Mouse (Mus musculus): ENCODE data around the gene Snu13. TPM values are rescaled to one million over a fixed set of nuclear protein-coding genes. Genes with fewer than 3 reads are reported as not detected.

Snu13 gene
- polyA plus RNA-seq, 2 experiments, result 155 to 280 TPM

DNA sequence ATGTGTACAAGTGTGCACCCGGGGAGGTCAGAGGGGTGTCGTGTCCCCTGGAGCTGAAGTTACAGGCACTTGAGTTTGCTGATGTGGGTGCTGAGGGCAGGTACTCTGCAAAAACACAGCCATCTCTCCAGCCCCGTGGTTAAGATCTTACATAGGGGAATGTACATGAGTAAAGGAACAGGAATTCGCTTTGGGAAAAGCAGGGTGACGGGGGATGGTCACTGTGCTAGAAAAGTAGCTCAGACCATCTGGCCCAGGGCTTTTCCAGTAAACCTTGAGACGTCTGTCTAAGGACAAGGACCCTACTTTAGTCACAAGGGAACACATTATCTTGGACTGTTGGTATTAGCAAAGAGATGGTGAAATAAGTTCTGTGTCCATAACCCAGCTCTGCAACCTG is 35.5 kb downstream of the Snu13 start:
- no peak for TF ChIP-seq POLR2A (IDR thresholded peaks at IDR 0.05; ENCODE audit: borderline replicate concordance, extremely low read depth, insufficient read depth, insufficient read length)
- Histone ChIP-seq H3K4me1 (ENCODE audit: control insufficient read depth, insufficient read depth, low read length) (peaks cover 9% of the 10 kb centered on the region; the same call in 1 of the 2 replicates), H3K27ac (replicated peaks; ENCODE audit: low read depth, low read length) (no peak overlapping the region), H3K9me3 (ENCODE audit: control insufficient read depth, low read length) (no peaks in the 10 kb centered on the region), H3K9ac (ENCODE audit: low read depth, low read length, severe bottlenecking) (no peak overlapping the region), H3K4me2 (replicated peaks; ENCODE audit: low read depth, low read length, severe bottlenecking) (no peak overlapping the region), H3K4me3 (replicated peaks; ENCODE audit: low read length) (no peak overlapping the region), H3K27me3 (ENCODE audit: control insufficient read depth, insufficient read depth, low read length) (no peaks in the 10 kb centered on the region), H3K36me3 (ENCODE audit: control insufficient read depth, insufficient read depth, low read length) (0 out of 2 replicates have a peak, but pooled peaks cover 6% of the 10 kb centered on the region)
- ATAC-seq (ENCODE audit: low FRiP score, low read depth) (no peak), DNase-seq (ENCODE audit: low spot score) (no peak)
- 87% methylated on average over 6 of the region's 6 CpGs for WGBS

- DNase-seq (ENCODE audit: low spot score) (no peak), ATAC-seq (ENCODE audit: low FRiP score, low read depth) (no peak)
- Histone ChIP-seq H3K4me2 (replicated peaks; ENCODE audit: low read depth, low read length, severe bottlenecking) (no peak overlapping the region), H3K4me3 (replicated peaks; ENCODE audit: low read length) (no peak overlapping the region), H3K27ac (replicated peaks; ENCODE audit: low read depth, low read length) (no peak overlapping the region), H3K36me3 (ENCODE audit: control insufficient read depth, insufficient read depth, low read length) (peaks cover 20% of the 10 kb centered on the region), H3K27me3 (ENCODE audit: control insufficient read depth, insufficient read depth, low read length) (no peaks in the 10 kb centered on the region), H3K9me3 (ENCODE audit: control insufficient read depth, low read length) (no peaks in the 10 kb centered on the region), H3K9ac (ENCODE audit: low read depth, low read length, severe bottlenecking) (no peak overlapping the region), H3K4me1 (ENCODE audit: control insufficient read depth, insufficient read depth, low read length) (no peaks in the 10 kb centered on the region)
- WGBS, result 91% methylated on average over 8 of the region's 8 CpGs
- TF ChIP-seq POLR2A (IDR thresholded peaks at IDR 0.05; ENCODE audit: borderline replicate concordance, extremely low read depth, insufficient read depth, insufficient read length), result no peak
Observed at GRCm38 (mm10) chr15:82004257-82004656, 43.1 kb downstream of the Snu13 start.

DNA sequence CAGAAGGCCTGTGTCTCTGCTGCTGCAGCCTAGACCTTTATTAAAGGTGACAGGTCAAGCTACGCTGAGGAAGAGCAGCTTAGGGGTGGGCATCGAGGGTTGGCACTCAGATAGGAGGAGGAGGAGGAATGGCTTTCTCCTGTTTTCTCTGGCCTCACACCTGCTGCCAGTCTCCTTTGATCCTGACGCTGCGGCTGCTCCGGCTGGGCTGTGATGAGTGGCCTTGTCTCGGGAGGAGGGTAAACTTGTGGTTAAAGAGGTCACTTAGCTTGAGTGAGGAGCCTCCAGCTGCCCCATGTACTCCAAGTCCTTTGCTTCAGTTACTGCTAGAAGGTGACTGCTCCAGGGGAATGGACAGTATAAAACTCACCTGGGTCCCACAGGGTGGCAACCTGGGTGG is 53.4 kb downstream of the Snu13 start:
- Histone ChIP-seq H3K36me3 (ENCODE audit: control insufficient read depth, insufficient read depth, low read length) (peaks cover 55% of the 10 kb centered on the region), H3K4me3 (replicated peaks; ENCODE audit: low read length) (no peak overlapping the region), H3K27ac (replicated peaks; ENCODE audit: low read depth, low read length) (no peak overlapping the region), H3K9me3 (ENCODE audit: control insufficient read depth, low read length) (no peaks in the 10 kb centered on the region), H3K9ac (ENCODE audit: low read depth, low read length, severe bottlenecking) (no peak overlapping the region), H3K4me2 (replicated peaks; ENCODE audit: low read depth, low read length, severe bottlenecking) (no peak overlapping the region), H3K27me3 (ENCODE audit: control insufficient read depth, insufficient read depth, low read length) (no peaks in the 10 kb centered on the region), H3K4me1 (ENCODE audit: control insufficient read depth, insufficient read depth, low read length) (no peaks in the 10 kb centered on the region)
- WGBS, result 69% methylated on average over 6 of the region's 6 CpGs
- DNase-seq (ENCODE audit: low spot score) (no peak), ATAC-seq (ENCODE audit: low FRiP score, low read depth) (no peak)
- TF ChIP-seq POLR2A (IDR thresholded peaks at IDR 0.05; ENCODE audit: borderline replicate concordance, extremely low read depth, insufficient read depth, insufficient read length), result no peak

- H3K27me3 ChIP-seq (ENCODE audit: control insufficient read depth, insufficient read depth, low read length), result no peaks in the 10 kb centered on the region
- H3K36me3 ChIP-seq (ENCODE audit: control insufficient read depth, insufficient read depth, low read length), result peaks cover 24% of the 10 kb centered on the region
- ATAC-seq (ENCODE audit: low FRiP score, low read depth) (no peak), DNase-seq (ENCODE audit: low spot score) (no peak)
- no peak overlapping the region for H3K4me3 ChIP-seq (replicated peaks; ENCODE audit: low read length)
- TF ChIP-seq POLR2A (IDR thresholded peaks at IDR 0.05; ENCODE audit: borderline replicate concordance, extremely low read depth, insufficient read depth, insufficient read length), result no peak
- H3K4me1 ChIP-seq (ENCODE audit: control insufficient read depth, insufficient read depth, low read length), result no peaks in the 10 kb centered on the region
- no peaks in the 10 kb centered on the region for H3K9me3 ChIP-seq (ENCODE audit: control insufficient read depth, low read length)
- H3K4me2 ChIP-seq (replicated peaks; ENCODE audit: low read depth, low read length, severe bottlenecking), result no peak overlapping the region
- 54% methylated on average over 7 of the region's 7 CpGs for WGBS
- H3K27ac ChIP-seq (replicated peaks; ENCODE audit: low read depth, low read length), result no peak overlapping the region
- no peak overlapping the region for H3K9ac ChIP-seq (ENCODE audit: low read depth, low read length, severe bottlenecking)
Observed at GRCm38 (mm10) chr15:81990549-81990948, 56.8 kb downstream of the Snu13 start.

Other genes starting within 250 kb of the Snu13 start
- gene Tef, start 245.2 kb downstream of the Snu13 start, polyA plus RNA-seq (2012; rRNA removed), result 45.7 and 49.2 TPM in 2 replicates
- gene Tef, start 245.2 kb downstream of the Snu13 start, polyA plus RNA-seq (2014; fragmentation: Nextera tagmentation; extraction: Ambion mirVana), result 25.5 and 29.3 TPM in 2 replicates
- gene Tob2, start 188.8 kb downstream of the Snu13 start, polyA plus RNA-seq (2012; rRNA removed), result 23.7 and 28.1 TPM in 2 replicates
- 23.4 and 24.7 TPM in 2 replicates for gene Tob2, start 188.8 kb downstream of the Snu13 start, polyA plus RNA-seq (2014; fragmentation: Nextera tagmentation; extraction: Ambion mirVana)
- gene Phf5a, start 175.7 kb downstream of the Snu13 start, polyA plus RNA-seq (2012; rRNA removed), result 91.7 and 96.8 TPM in 2 replicates
- gene Phf5a, start 175.7 kb downstream of the Snu13 start, polyA plus RNA-seq (2014; fragmentation: Nextera tagmentation; extraction: Ambion mirVana), result 159 and 163 TPM in 2 replicates
- gene Aco2, start 175.3 kb downstream of the Snu13 start, polyA plus RNA-seq (2012; rRNA removed), result 158 and 183 TPM in 2 replicates
- 127 and 134 TPM in 2 replicates for gene Aco2, start 175.3 kb downstream of the Snu13 start, polyA plus RNA-seq (2014; fragmentation: Nextera tagmentation; extraction: Ambion mirVana)
- 20.5 and 25.0 TPM in 2 replicates for gene Polr3h, start 121.4 kb downstream of the Snu13 start, polyA plus RNA-seq (2012; rRNA removed)
- gene Polr3h, start 121.4 kb downstream of the Snu13 start, polyA plus RNA-seq (2014; fragmentation: Nextera tagmentation; extraction: Ambion mirVana), result 69.1 and 71.6 TPM in 2 replicates
- 16.2 and 23.6 TPM in 2 replicates for gene Csdc2, start 110.8 kb downstream of the Snu13 start, polyA plus RNA-seq (2012; rRNA removed)
- 13.5 and 14.3 TPM in 2 replicates for gene Csdc2, start 110.8 kb downstream of the Snu13 start, polyA plus RNA-seq (2014; fragmentation: Nextera tagmentation; extraction: Ambion mirVana)
- gene Pmm1, start 86.7 kb downstream of the Snu13 start, polyA plus RNA-seq (2012; rRNA removed), result 40.7 and 41.5 TPM in 2 replicates
- gene Pmm1, start 86.7 kb downstream of the Snu13 start, polyA plus RNA-seq (2014; fragmentation: Nextera tagmentation; extraction: Ambion mirVana), result 33.3 and 34.8 TPM in 2 replicates
- not detected in 2 replicates for gene 1700029P11Rik, start 67.1 kb downstream of the Snu13 start, polyA plus RNA-seq (2012; rRNA removed)
- not detected in 2 replicates for gene 1700029P11Rik, start 67.1 kb downstream of the Snu13 start, polyA plus RNA-seq (2014; fragmentation: Nextera tagmentation; extraction: Ambion mirVana)
- gene Xrcc6, start 59.8 kb downstream of the Snu13 start, polyA plus RNA-seq (2012; rRNA removed), result 29.3 and 37.2 TPM in 2 replicates
- 71.8 and 74.0 TPM in 2 replicates for gene Xrcc6, start 59.8 kb downstream of the Snu13 start, polyA plus RNA-seq (2014; fragmentation: Nextera tagmentation; extraction: Ambion mirVana)
- gene Desi1, start 13.7 kb downstream of the Snu13 start, polyA plus RNA-seq (2012; rRNA removed), result 30.5 and 34.8 TPM in 2 replicates
- gene Desi1, start 13.7 kb downstream of the Snu13 start, polyA plus RNA-seq (2014; fragmentation: Nextera tagmentation; extraction: Ambion mirVana), result 26.3 and 29.8 TPM in 2 replicates
- 0.01 TPM in 1 of 2 replicates, not detected in the other for gene 4930407I10Rik, start 11.6 kb upstream of the Snu13 start, polyA plus RNA-seq (2012; rRNA removed)
- 0.06 TPM in 1 of 2 replicates, not detected in the other for gene 4930407I10Rik, start 11.6 kb upstream of the Snu13 start, polyA plus RNA-seq (2014; fragmentation: Nextera tagmentation; extraction: Ambion mirVana)
- gene Mei1, start 22.4 kb upstream of the Snu13 start, polyA plus RNA-seq (2012; rRNA removed), result 0.14 and 0.16 TPM in 2 replicates
- 0.12 TPM in 1 of 2 replicates, not detected in the other for gene Mei1, start 22.4 kb upstream of the Snu13 start, polyA plus RNA-seq (2014; fragmentation: Nextera tagmentation; extraction: Ambion mirVana)
- gene Ccdc134, start 80.3 kb upstream of the Snu13 start, polyA plus RNA-seq (2012; rRNA removed), result 39.6 and 40.7 TPM in 2 replicates
- 26.4 and 28.3 TPM in 2 replicates for gene Ccdc134, start 80.3 kb upstream of the Snu13 start, polyA plus RNA-seq (2014; fragmentation: Nextera tagmentation; extraction: Ambion mirVana)
- gene Srebf2, start 99.6 kb upstream of the Snu13 start, polyA plus RNA-seq (2012; rRNA removed), result 131 and 253 TPM in 2 replicates
- gene Srebf2, start 99.6 kb upstream of the Snu13 start, polyA plus RNA-seq (2014; fragmentation: Nextera tagmentation; extraction: Ambion mirVana), result 122 and 125 TPM in 2 replicates
- 1.1 and 1.5 TPM in 2 replicates for gene Shisa8, start 165.2 kb upstream of the Snu13 start, polyA plus RNA-seq (2012; rRNA removed)
- gene Shisa8, start 165.2 kb upstream of the Snu13 start, polyA plus RNA-seq (2014; fragmentation: Nextera tagmentation; extraction: Ambion mirVana), result 0.41 and 0.54 TPM in 2 replicates
- gene Tnfrsf13c, start 176.8 kb upstream of the Snu13 start, polyA plus RNA-seq (2012; rRNA removed), result 0.29 and 0.46 TPM in 2 replicates
- 0.22 and 0.29 TPM in 2 replicates for gene Tnfrsf13c, start 176.8 kb upstream of the Snu13 start, polyA plus RNA-seq (2014; fragmentation: Nextera tagmentation; extraction: Ambion mirVana)
- 39.4 and 43.3 TPM in 2 replicates for gene Cenpm, start 197.2 kb upstream of the Snu13 start, polyA plus RNA-seq (2012; rRNA removed)
- gene Cenpm, start 197.2 kb upstream of the Snu13 start, polyA plus RNA-seq (2014; fragmentation: Nextera tagmentation; extraction: Ambion mirVana), result 57.7 and 59.3 TPM in 2 replicates
- 0.35 and 0.40 TPM in 2 replicates for gene 1500009C09Rik, start 204.8 kb upstream of the Snu13 start, polyA plus RNA-seq (2012; rRNA removed)
- not detected in 2 replicates for gene 1500009C09Rik, start 204.8 kb upstream of the Snu13 start, polyA plus RNA-seq (2014; fragmentation: Nextera tagmentation; extraction: Ambion mirVana)
- gene Sept3, start 227.3 kb upstream of the Snu13 start, polyA plus RNA-seq (2012; rRNA removed), result 23.7 and 26.6 TPM in 2 replicates
- gene Sept3, start 227.3 kb upstream of the Snu13 start, polyA plus RNA-seq (2014; fragmentation: Nextera tagmentation; extraction: Ambion mirVana), result 12.0 and 13.3 TPM in 2 replicates